Mouse (Mus musculus) hindbrain, postnatal 0 days (tissue): ENCODE results near the gene Ifitm3. TPM values are rescaled to one million over a fixed set of nuclear protein-coding genes. Genes with fewer than 3 reads are reported as not detected.
"Not testable (repeated sequence)": the region's sequence is repeated elsewhere in the genome, so short reads cannot be mapped to it uniquely, and the experiment has no call there.

Source experiments
- ATAC-seq: fragments of 200-750 bp; cut with Nextera tagmentation; 2 replicates; pipeline ENCODE4 v1.8.0; 2017; ENCODE audit warnings: mild to moderate bottlenecking, moderate TSS enrichment, moderate library complexity
- DNase-seq: peaks from one replicate; pipeline ENCODE4 v3.0.0-alpha.2; 2015; ENCODE audit warnings: low spot score
- H3K27ac ChIP-seq: fragments of 300-500 bp; sonication (generic); 2 replicates; pipeline ENCODE4 v1.5.1; 2014; ENCODE audit warnings: mild to moderate bottlenecking
- H3K27me3 ChIP-seq: fragments of 300-500 bp; sonication (generic); 2 replicates; pipeline ENCODE4 v1.6.1; 2014; ENCODE audit warnings: low read length, mixed read lengths; ENCODE audit not compliant: insufficient read depth
- H3K36me3 ChIP-seq: fragments of 300-500 bp; sonication (generic); 2 replicates; pipeline ENCODE4 v1.6.1; 2014; ENCODE audit warnings: low read length, mixed read lengths; ENCODE audit not compliant: insufficient read depth
- H3K4me1 ChIP-seq: fragments of 300-500 bp; sonication (generic); 2 replicates; pipeline ENCODE4 v1.6.1; 2014; ENCODE audit warnings: antibody characterized with exemption, low read length, mixed read lengths; ENCODE audit not compliant: insufficient read depth
- H3K4me2 ChIP-seq: fragments of 300-500 bp; sonication (generic); 2 replicates; pipeline ENCODE4 v1.6.1; 2014; ENCODE audit warnings: low read depth, mild to moderate bottlenecking, low read length, moderate library complexity, mixed read lengths
- H3K4me3 ChIP-seq: fragments of 300-500 bp; sonication (generic); 2 replicates; pipeline ENCODE4 v1.5.1; 2014; ENCODE audit warnings: low read length
- H3K9ac ChIP-seq: fragments of 300-500 bp; sonication (generic); replicated peaks from 2 replicates; pipeline ENCODE4 v1.6.1; 2014; ENCODE audit warnings: mild to moderate bottlenecking, low read length, moderate library complexity, mixed read lengths
- H3K9me3 ChIP-seq: fragments of 300-500 bp; sonication (generic); 2 replicates; pipeline ENCODE4 v1.6.1; 2016; ENCODE audit warnings: low read length, mixed read lengths
- CTCF ChIP-seq: IDR thresholded peaks from 2 replicates; pipeline ENCODE4 v1.5.1; 2016; ENCODE audit warnings: antibody characterized with exemption, control low read depth, low read depth
- WGBS: fragments of 180-500 bp; shearing (Covaris S2); extraction: QIAGEN DNeasy Blood & Tissue Kit; methylation state at CpG from one replicate; pipeline ENCODE4 v1.1.7; 2014; 5-methylcytosine and 5-hydroxymethylcytosine counted together
- polyA plus RNA-seq: library from polyadenylated mRNA; unstranded; fragments of >200 nt; fragmentation: Nextera tagmentation; extraction: Ambion mirVana; gene quantifications from 2 replicates; pipeline ENCODE4 v1.2.1, GENCODE M21; 2015
- total RNA-seq: library from RNA; depleted of rRNA; stranded (reverse); fragments of >200 nt; gene quantifications from 2 replicates; pipeline ENCODE4 v1.2.3, GENCODE M21; 2014

Ifitm3 gene
- total and polyA plus RNA-seq, 2 experiments from 2014 or later: 29.3 to 92.8 TPM

- Histone ChIP-seq H3K4me2 (no peak overlapping the region), H3K4me1 (no peaks in the 10 kb centered on the region), H3K27ac (no peak overlapping the region), H3K4me3 (no peak overlapping the region), H3K9me3 (no peaks in the 10 kb centered on the region), H3K36me3 (no peaks in the 10 kb centered on the region), H3K27me3 (no peaks in the 10 kb centered on the region), H3K9ac (no peak overlapping the region)
- no peak for TF ChIP-seq CTCF
- DNase-seq: no peak
- WGBS: 86% methylated on average over 17 of the region's 17 CpGs
- ATAC-seq: no peak
Observed at GRCm38 (mm10) chr7:140987182-140988138, 23.1 kb downstream of the Ifitm3 start.

GRCm38 (mm10) chr7:140982971-140983370 is 27.6 kb downstream of the Ifitm3 start:
- H3K27ac ChIP-seq: no peak overlapping the region
- no peaks in the 10 kb centered on the region for H3K9me3 ChIP-seq
- DNase-seq: no peak
- no peak for TF ChIP-seq CTCF
- no peaks in the 10 kb centered on the region for H3K27me3 ChIP-seq
- no peaks in the 10 kb centered on the region for H3K4me1 ChIP-seq
- no peak overlapping the region for H3K4me2 ChIP-seq
- H3K9ac ChIP-seq: no peak overlapping the region
- no peaks in the 10 kb centered on the region for H3K36me3 ChIP-seq
- WGBS: 89% methylated on average over 7 of the region's 7 CpGs
- ATAC-seq: no peak
- no peak overlapping the region for H3K4me3 ChIP-seq

- H3K27me3 ChIP-seq: no peaks in the 10 kb centered on the region
- H3K9ac ChIP-seq: no peak overlapping the region
- ATAC-seq (no peak), DNase-seq (no peak)
- no peak overlapping the region for H3K27ac ChIP-seq
- WGBS: 91% methylated on average over 8 of the region's 8 CpGs
- no peaks in the 10 kb centered on the region for H3K9me3 ChIP-seq
- no peak for TF ChIP-seq CTCF
- no peak overlapping the region for H3K4me3 ChIP-seq
- no peaks in the 10 kb centered on the region for H3K36me3 ChIP-seq
- H3K4me2 ChIP-seq: no peak overlapping the region
- no peaks in the 10 kb centered on the region for H3K4me1 ChIP-seq
Observed at GRCm38 (mm10) chr7:140981704-140982103, 28.9 kb downstream of the Ifitm3 start.

- H3K27me3 ChIP-seq, H3K9ac ChIP-seq, H3K4me3 ChIP-seq, ATAC-seq, H3K9me3 ChIP-seq, H3K4me2 ChIP-seq, H3K36me3 ChIP-seq, DNase-seq, H3K4me1 ChIP-seq, H3K27ac ChIP-seq: not testable (repeated sequence)
- 93% methylated on average over 9 of the region's 9 CpGs for WGBS
Observed at GRCm38 (mm10) chr7:140976720-140977119, 33.9 kb downstream of the Ifitm3 start.

DNA sequence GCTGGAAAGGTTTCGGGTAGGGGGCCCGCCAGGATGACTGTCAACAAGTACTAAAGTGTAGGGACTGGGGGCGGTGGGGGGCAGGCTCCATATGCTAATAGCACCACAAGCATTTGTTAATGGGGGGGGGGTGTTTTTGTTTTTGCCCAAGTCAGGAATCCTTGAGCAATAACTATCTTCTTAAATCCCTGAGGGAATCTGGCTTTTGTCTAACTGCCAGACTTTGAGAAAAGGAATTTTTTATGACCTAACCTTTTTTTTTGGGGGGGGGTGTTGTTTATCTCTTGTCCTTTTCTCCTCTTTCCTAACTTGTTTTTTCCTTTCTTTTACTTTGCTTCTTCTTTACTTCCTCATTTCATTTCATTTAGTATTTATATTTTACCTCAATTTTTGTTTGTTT is 35.1 kb downstream of the Ifitm3 start:
- no peak for DNase-seq
- no peak for ATAC-seq
- Histone ChIP-seq H3K27me3 (no peaks in the 10 kb centered on the region), H3K4me1 (no peaks in the 10 kb centered on the region), H3K27ac (no peak overlapping the region), H3K9ac (no peak overlapping the region), H3K4me2 (no peak overlapping the region), H3K9me3 (no peaks in the 10 kb centered on the region), H3K36me3 (no peaks in the 10 kb centered on the region), H3K4me3 (no peak overlapping the region)
- no peak for TF ChIP-seq CTCF
- 24% methylated on average over 3 of the region's 3 CpGs for WGBS

DNA sequence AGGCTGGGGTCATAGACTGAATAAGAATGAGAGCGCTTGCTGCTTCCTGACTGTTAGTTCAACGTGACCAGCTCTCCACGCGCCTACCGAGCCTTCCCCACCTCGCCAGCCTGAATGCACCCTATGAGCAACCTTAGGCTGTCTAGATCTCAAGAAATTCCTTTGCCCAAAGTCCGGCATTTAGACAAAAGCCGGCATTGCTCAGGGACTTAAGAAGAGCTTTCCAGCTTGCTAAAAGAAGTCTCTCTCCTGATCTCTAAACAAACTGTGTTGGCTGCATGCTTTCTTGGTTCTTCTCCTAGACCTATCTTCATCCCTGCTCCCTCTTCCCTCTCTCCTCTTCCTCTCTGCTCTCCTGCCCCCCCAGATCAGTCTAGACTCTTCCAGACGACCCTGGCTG is 35.6 kb downstream of the Ifitm3 start:
- no peak for TF ChIP-seq CTCF
- no peak overlapping the region for H3K27ac ChIP-seq
- H3K4me1 ChIP-seq: no peaks in the 10 kb centered on the region
- no peak overlapping the region for H3K4me2 ChIP-seq
- no peaks in the 10 kb centered on the region for H3K9me3 ChIP-seq
- ATAC-seq (no peak), DNase-seq (no peak)
- H3K36me3 ChIP-seq: no peaks in the 10 kb centered on the region
- no peaks in the 10 kb centered on the region for H3K27me3 ChIP-seq
- WGBS: 14% methylated on average over 9 of the region's 9 CpGs
- no peak overlapping the region for H3K9ac ChIP-seq
- no peak overlapping the region for H3K4me3 ChIP-seq
